Mouse (Mus musculus) megakaryocyte, embryonic 14.5 days (primary cell): Measurements from ENCODE around the gene Limk2. TPM values are rescaled to one million over a fixed set of nuclear protein-coding genes. Genes with fewer than 3 reads are reported as not detected.

ENCODE experiments used
- H3K27me3 ChIP-seq: replicated peaks from 2 replicates; pipeline ENCODE3; 2012; ENCODE audit warnings: inconsistent platforms
- H3K36me3 ChIP-seq: replicated peaks from 2 replicates; pipeline ENCODE3; 2012; ENCODE audit warnings: low read length, inconsistent platforms, mixed read lengths
- H3K4me1 ChIP-seq: 2 replicates; pipeline ENCODE4 v1.6.1; 2012; ENCODE audit warnings: inconsistent platforms
- H3K4me3 ChIP-seq: replicated peaks from 2 replicates; pipeline ENCODE3; 2012; ENCODE audit warnings: moderate library complexity, mild to moderate bottlenecking, inconsistent platforms
- H3K9me3 ChIP-seq: 2 replicates; pipeline ENCODE4 v1.6.1; 2012; ENCODE audit warnings: inconsistent platforms
- FLI1 ChIP-seq: IDR thresholded peaks from 2 replicates; pipeline ENCODE4 v1.6.1; 2012; ENCODE audit warnings: low read length, inconsistent platforms, mixed read lengths
- GATA1 ChIP-seq: IDR thresholded peaks from 3 replicates; pipeline ENCODE4 v1.6.1; 2012; ENCODE audit warnings: mixed read lengths, low read length, inconsistent platforms, borderline replicate concordance
- polyA plus RNA-seq: library from polyadenylated mRNA; stranded (reverse); fragments of >175 nt; gene quantifications from 2 replicates; pipeline ENCODE4 v1.2.3, GENCODE M21; 2012; ENCODE audit warnings: low replicate concordance; ENCODE audit not compliant: insufficient read depth

The Limk2 gene
- polyA plus RNA-seq, 1 experiment, result 16.4 TPM

- no peaks in the 10 kb centered on the region for H3K9me3 ChIP-seq
- TF ChIP-seq GATA1 (no peak), FLI1 (no peak)
- no peak overlapping the region for H3K4me3 ChIP-seq
- H3K4me1 ChIP-seq, result peaks cover 39% of the 10 kb centered on the region
- no peaks in the 10 kb centered on the region for H3K27me3 ChIP-seq
- peaks cover 87% of the 10 kb centered on the region for H3K36me3 ChIP-seq
Observed at GRCm38 (mm10) chr11:3352131-3352530, 56.9 kb downstream of the Limk2 start.

DNA sequence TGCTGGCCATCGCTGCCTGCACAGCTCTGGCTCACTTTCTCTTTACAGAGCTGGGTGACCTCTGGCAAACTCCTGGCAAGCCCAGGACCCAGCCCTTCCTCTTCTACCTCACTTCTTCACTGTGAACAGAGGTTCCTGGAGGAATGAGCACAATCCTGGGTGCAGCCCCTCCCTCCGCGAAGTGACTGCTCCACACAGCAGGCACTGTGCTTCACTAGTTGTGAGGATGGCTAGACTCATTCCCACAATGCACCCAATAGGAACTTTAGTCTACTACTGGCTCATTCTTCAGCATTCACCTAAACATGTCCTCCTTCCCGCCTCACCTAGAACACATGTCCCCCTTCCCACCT is 59.7 kb downstream of the Limk2 start:
- H3K9me3 ChIP-seq, result no peaks in the 10 kb centered on the region
- H3K36me3 ChIP-seq, result peaks cover 91% of the 10 kb centered on the region
- H3K4me1 ChIP-seq, result peaks cover 43% of the 10 kb centered on the region
- TF ChIP-seq FLI1 (no peak), GATA1 (no peak)
- H3K27me3 ChIP-seq, result no peaks in the 10 kb centered on the region
- peak overlapping the region; percentile 57 for H3K4me3 ChIP-seq

DNA sequence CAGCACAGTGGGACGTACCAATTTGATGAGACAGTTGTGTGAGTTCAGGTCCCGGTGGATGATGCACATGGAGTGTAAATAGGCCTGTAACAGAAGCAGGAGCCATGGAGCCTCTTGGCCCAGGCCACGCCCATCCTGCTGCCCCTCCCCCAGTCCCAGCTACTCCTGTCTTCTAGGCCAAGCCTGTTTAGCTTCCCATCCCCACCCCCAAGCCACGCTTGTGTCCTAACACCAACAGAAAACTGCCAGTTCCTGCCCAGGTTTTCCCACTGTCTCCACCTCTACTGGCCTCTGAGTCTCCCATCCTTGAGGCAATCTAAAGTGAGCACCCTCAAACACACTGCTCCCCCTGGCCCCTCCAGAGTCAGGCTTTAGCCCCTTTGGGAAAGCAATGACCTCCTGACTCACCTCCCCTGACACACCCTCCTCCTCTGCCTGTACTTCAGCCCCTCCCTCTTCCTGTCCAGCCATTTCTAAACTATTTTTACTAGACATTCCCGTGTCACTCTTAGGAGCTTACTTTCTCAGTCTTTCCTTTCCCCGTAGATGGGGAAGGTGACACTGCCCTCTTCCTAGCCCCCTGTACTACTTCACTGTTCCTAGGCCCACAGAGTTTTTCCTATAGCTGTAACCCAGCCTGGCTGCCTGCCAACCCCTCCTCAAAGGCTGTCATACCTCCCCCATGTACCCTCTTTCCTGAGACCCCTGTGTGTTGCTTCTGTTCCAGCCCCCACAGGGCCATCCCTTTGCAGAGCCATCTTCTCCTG is 60.2 kb downstream of the Limk2 start:
- TF ChIP-seq GATA1, result no peak
- no peak for TF ChIP-seq FLI1
- Histone ChIP-seq H3K4me1 (peaks cover 43% of the 10 kb centered on the region), H3K27me3 (no peaks in the 10 kb centered on the region), H3K36me3 (peaks cover 91% of the 10 kb centered on the region), H3K9me3 (no peaks in the 10 kb centered on the region), H3K4me3 (peak overlapping the region; percentile 67)

- H3K36me3 ChIP-seq, result peaks cover 91% of the 10 kb centered on the region
Observed at GRCm38 (mm10) chr11:3347835-3348195, 61.2 kb downstream of the Limk2 start.

DNA sequence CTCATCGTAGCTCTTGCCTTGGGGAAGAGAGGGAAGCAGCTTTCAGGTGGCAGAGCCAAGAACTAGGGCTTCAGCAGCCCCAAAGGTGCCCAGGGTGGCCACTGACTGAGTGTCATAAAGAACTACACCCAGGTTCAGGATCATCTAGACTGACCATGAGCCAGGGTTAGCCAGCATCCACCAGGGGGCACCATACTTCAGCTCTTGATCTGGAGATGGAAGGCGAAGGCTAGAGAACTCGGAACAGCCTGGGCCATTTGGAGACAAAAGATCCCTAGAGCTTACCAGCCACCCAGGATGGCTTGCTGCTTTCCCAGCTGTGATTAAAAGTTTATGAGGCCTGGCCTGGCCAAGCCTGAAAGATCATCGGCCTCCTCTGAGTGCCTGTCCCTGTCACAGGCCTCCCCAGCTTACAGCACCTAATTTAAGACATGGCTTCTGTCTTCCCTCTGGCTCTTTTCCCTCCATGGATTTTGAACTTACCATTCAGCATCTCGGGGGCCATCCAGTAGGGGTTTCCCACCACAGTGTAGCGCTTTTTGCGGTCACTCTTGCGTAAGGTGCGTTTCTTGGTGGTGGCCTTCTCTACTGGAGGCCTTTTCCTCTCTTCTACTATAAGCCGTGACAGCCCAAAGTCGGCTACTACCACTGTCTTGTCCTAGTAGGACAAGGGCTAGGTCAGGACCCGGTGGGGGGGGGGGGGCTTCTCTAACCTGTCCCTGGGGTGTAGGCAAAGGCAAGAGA is 61.7 kb downstream of the Limk2 start:
- Histone ChIP-seq H3K4me1 (peaks cover 35% of the 10 kb centered on the region), H3K9me3 (no peaks in the 10 kb centered on the region), H3K27me3 (no peaks in the 10 kb centered on the region), H3K36me3 (peaks cover 91% of the 10 kb centered on the region), H3K4me3 (no peak overlapping the region)
- TF ChIP-seq GATA1 (no peak), FLI1 (no peak)

More at GRCm38 (mm10) chr11:3347835-3348195, 61.2 kb downstream of the Limk2 start:
- H3K9me3 ChIP-seq, result no peaks in the 10 kb centered on the region
- no peak for TF ChIP-seq GATA1
- no peak for TF ChIP-seq FLI1
- H3K4me3 ChIP-seq, result no peak overlapping the region
- H3K27me3 ChIP-seq, result no peaks in the 10 kb centered on the region
- peaks cover 40% of the 10 kb centered on the region for H3K4me1 ChIP-seq

DNA sequence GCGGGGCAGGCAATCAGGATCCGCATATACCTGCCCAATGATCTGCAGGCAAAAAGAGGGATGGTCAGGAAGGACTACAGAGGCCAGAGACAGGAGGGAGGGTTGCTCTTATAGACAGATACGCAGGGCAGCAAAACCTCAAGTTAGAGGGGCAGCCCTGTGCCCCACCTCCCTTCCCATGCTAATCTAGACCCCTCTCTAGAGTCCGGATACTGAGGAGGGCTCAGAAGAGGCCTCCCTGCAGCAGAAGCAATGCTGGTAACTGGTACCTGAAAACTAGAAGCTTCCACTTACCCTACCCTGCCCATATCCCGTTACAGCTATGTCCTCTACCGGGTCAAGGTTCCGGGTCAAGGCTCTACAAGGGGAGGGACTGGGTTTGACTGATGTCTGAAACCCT is 62.6 kb downstream of the Limk2 start:
- no peaks in the 10 kb centered on the region for H3K27me3 ChIP-seq
- H3K9me3 ChIP-seq, result no peaks in the 10 kb centered on the region
- peaks cover 93% of the 10 kb centered on the region for H3K36me3 ChIP-seq
- peaks cover 37% of the 10 kb centered on the region for H3K4me1 ChIP-seq
- H3K4me3 ChIP-seq, result no peak overlapping the region
- TF ChIP-seq FLI1, result no peak
- TF ChIP-seq GATA1, result no peak

- Histone ChIP-seq H3K9me3 (no peaks in the 10 kb centered on the region), H3K4me1 (peaks cover 35% of the 10 kb centered on the region), H3K27me3 (no peaks in the 10 kb centered on the region), H3K36me3 (peaks cover 87% of the 10 kb centered on the region), H3K4me3 (no peak overlapping the region)
- TF ChIP-seq GATA1 (no peak), FLI1 (no peak)
Observed at GRCm38 (mm10) chr11:3344916-3345315, 64.1 kb downstream of the Limk2 start.

DNA sequence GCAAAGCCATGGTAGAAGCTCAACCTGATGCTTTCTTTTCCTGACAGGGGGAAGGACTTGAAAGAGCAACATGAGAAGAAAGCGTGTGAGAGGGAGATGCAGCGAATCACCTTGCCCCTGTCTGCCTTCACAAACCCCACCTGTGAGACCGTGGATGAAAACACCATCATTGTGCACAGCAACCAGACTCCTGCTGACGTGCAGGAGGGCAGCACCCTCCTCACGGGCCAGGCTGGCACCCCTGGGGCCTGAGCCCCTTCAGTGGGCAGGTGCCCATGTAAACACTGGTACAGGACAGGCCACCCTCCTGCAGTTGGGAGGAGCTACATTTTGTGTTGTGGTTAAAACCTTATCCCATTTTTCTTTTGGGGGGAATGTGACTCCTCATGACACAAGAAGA is 67.5 kb downstream of the Limk2 start:
- no peaks in the 10 kb centered on the region for H3K27me3 ChIP-seq
- no peak for TF ChIP-seq FLI1
- TF ChIP-seq GATA1, result no peak
- peaks cover 25% of the 10 kb centered on the region for H3K4me1 ChIP-seq
- H3K36me3 ChIP-seq, result peaks cover 88% of the 10 kb centered on the region
- H3K4me3 ChIP-seq, result no peak overlapping the region
- H3K9me3 ChIP-seq, result no peaks in the 10 kb centered on the region

GRCm38 (mm10) chr11:3337961-3338360 is 71.0 kb downstream of the Limk2 start:
- Histone ChIP-seq H3K36me3 (peaks cover 76% of the 10 kb centered on the region), H3K27me3 (no peaks in the 10 kb centered on the region), H3K4me3 (no peak overlapping the region), H3K9me3 (no peaks in the 10 kb centered on the region), H3K4me1 (peaks cover 53% of the 10 kb centered on the region)
- TF ChIP-seq FLI1 (no peak), GATA1 (no peak)
